Mouse (Mus musculus): ENCODE results near the gene 2610528J11Rik. TPM values are rescaled to one million over a fixed set of nuclear protein-coding genes. Genes with fewer than 3 reads are reported as not detected.
"Not testable (repeated sequence)": the region's sequence is repeated elsewhere in the genome, so short reads cannot be mapped to it uniquely, and the experiment has no call there.

The 2610528J11Rik gene
- total and polyA plus RNA-seq, 3 experiments, result not detected

DNA sequence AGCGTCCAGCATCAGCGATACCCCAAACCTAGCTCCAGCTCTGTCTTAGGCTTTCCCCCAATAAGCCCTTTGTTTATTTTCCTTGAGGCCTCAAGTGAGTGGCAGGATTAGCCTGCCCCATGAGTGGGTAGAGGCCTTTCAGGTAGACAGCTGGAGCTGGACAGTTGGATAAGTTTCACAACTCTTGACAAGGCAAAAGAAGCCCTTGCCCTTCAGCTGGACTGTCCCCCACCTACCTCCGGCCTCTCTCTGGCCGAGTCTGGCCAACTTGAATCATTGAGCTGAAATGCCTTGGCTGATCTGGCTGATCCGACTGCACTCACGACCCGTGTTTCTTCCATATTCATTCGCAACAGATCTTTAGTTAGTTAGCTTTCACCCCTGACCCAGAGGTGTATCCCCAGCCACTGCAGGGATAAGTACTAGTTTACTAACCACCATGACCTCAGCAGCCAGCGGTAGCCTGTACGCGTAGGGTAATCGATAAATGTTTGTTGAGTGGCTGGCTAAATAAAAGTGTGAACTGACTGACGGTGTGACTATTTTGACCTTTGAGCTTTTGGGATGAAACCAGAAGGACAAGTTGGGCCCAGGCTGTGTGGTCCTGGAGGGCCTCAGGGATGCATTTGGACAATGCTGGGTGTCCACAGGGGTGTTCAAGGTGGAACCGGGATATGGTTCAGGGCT lies 17.8 kb downstream of the 2610528J11Rik start:
- H3K27me3 ChIP-seq (ENCODE audit: insufficient read depth, low read length), result peaks cover 24% of the 10 kb centered on the region

GRCm38 (mm10) chr4:118547424-118548129 lies 20.8 kb downstream of the 2610528J11Rik start:
- not testable (repeated sequence) for H3K9me3 ChIP-seq (replicated peaks); H3K4me3 ChIP-seq (ENCODE audit: low read depth, low read length); ATAC-seq (ENCODE audit: extremely low read depth, insufficient number of reproducible peaks, low FRiP score, poor library complexity, severe bottlenecking); DNase-seq (ENCODE audit: low spot score); H3K4me1 ChIP-seq (ENCODE audit: insufficient read depth, low read depth, low read length); H3K36me3 ChIP-seq (replicated peaks)
- H3K27me3 ChIP-seq (ENCODE audit: insufficient read depth, low read length), result peaks cover 13% of the 10 kb centered on the region; the same call in 1 of the 2 replicates

More for the DNA sequence above, 17.8 kb downstream of the 2610528J11Rik start:
- H3K9me3 ChIP-seq (replicated peaks), result no peaks in the 10 kb centered on the region
- DNase-seq (ENCODE audit: low spot score) (no peak), ATAC-seq (ENCODE audit: extremely low read depth, insufficient number of reproducible peaks, low FRiP score, poor library complexity, severe bottlenecking) (no peak)
- H3K36me3 ChIP-seq (replicated peaks), result no peaks in the 10 kb centered on the region
- H3K4me1 ChIP-seq (ENCODE audit: insufficient read depth, low read depth, low read length), result peaks cover 6% of the 10 kb centered on the region
- no peak overlapping the region for H3K4me3 ChIP-seq (ENCODE audit: low read depth, low read length)
- TF ChIP-seq GATA2 (IDR thresholded peaks at IDR 0.05; ENCODE audit: borderline replicate concordance, low read depth, low read length) (no peak), CTCF (IDR thresholded peaks at IDR 0.05; ENCODE audit: low read depth, low read length) (no peak), POLR2AphosphoS5 (IDR thresholded peaks at IDR 0.05; ENCODE audit: insufficient replicate concordance, low read depth, low read length) (no peak), TAL1 (conservative IDR thresholded peaks at IDR 0.05; ENCODE audit: low read depth, low read length) (no peak), GATA1 (IDR thresholded peaks at IDR 0.05; ENCODE audit: borderline replicate concordance, low read length) (no peak)

DNA sequence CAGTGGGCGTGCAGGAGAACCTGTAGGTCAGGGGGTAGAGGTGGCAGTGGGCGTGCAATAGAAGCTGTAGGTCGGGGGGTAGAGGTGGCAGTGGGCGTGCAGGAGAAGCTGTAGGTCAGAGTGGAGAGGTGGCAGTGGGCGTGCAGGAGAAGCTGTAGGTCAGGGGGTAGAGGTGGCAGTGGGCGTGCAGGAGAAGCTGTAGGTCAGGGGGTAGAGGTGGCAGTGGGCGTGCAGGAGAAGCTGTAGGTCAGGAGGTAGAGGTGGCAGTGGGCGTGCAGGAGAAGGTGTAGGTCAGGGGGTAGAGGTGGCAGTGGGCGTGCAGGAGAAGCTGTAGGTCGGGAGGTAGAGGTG lies 21.3 kb downstream of the 2610528J11Rik start:
- DNase-seq (ENCODE audit: low spot score); H3K9me3 ChIP-seq (replicated peaks); H3K4me3 ChIP-seq (ENCODE audit: low read depth, low read length); H3K4me1 ChIP-seq (ENCODE audit: insufficient read depth, low read depth, low read length); H3K36me3 ChIP-seq (replicated peaks); ATAC-seq (ENCODE audit: extremely low read depth, insufficient number of reproducible peaks, low FRiP score, poor library complexity, severe bottlenecking): not testable (repeated sequence)
- H3K27me3 ChIP-seq (ENCODE audit: insufficient read depth, low read length), result peaks cover 11% of the 10 kb centered on the region; the same call in 1 of the 2 replicates

GRCm38 (mm10) chr4:118553039-118553649 lies 26.3 kb downstream of the 2610528J11Rik start:
- TF ChIP-seq POLR2AphosphoS5 (IDR thresholded peaks at IDR 0.05; ENCODE audit: insufficient replicate concordance, low read depth, low read length) (no peak), TAL1 (conservative IDR thresholded peaks at IDR 0.05; ENCODE audit: low read depth, low read length) (no peak), CTCF (IDR thresholded peaks at IDR 0.05; ENCODE audit: low read depth, low read length) (no peak), GATA2 (IDR thresholded peaks at IDR 0.05; ENCODE audit: borderline replicate concordance, low read depth, low read length) (no peak), GATA1 (IDR thresholded peaks at IDR 0.05; ENCODE audit: borderline replicate concordance, low read length) (no peak)
- H3K9me3 ChIP-seq (replicated peaks), result no peaks in the 10 kb centered on the region
- DNase-seq (ENCODE audit: low spot score) (no peak), ATAC-seq (ENCODE audit: extremely low read depth, insufficient number of reproducible peaks, low FRiP score, poor library complexity, severe bottlenecking) (no peak)
- H3K27me3 ChIP-seq (ENCODE audit: insufficient read depth, low read length), result peaks cover 3% of the 10 kb centered on the region
- no peaks in the 10 kb centered on the region for H3K36me3 ChIP-seq (replicated peaks)
- H3K4me1 ChIP-seq (ENCODE audit: insufficient read depth, low read depth, low read length), result no peaks in the 10 kb centered on the region
- no peak overlapping the region for H3K4me3 ChIP-seq (ENCODE audit: low read depth, low read length)

DNA sequence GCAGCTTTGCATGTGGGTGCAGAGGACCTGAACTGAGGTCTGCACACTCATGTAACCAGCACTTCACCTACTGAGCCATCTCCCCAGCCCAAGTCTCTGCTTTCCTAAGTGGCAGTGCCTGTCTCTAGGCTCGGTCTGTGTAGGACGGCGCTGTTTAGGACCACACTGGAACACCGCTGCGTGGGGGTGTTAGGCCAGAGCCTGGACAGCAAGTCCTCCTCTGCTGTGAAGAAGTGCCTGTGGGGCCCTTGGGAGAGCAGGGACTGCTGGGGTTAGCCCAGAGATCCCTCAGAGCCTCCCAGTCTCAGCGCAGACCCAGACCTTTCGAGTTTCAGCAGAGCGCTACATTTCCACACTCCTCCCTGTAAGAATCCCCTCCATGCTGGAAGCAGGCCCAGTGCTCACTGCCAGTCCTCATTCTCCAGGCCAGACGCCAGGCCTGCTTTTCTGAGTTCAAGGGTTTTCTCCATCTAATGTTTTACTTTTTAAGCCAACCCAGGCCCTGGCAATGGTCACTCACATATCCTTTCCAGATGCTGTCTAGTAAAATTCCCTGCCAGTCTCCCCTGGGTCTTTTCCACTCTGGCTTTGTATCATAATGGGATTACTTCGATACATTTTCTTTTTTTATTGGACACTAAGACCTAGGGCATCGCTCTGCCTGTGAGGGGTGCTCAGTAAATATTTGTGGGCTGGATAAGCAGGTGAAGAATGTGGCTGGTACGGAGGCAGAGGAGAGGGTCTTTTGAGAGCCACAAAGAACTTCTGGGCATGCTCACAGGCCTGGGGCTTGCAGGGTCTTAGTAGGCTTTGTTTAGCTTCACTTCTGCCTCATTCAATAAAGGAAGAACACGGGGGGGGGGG lies 37.5 kb downstream of the 2610528J11Rik start:
- Histone ChIP-seq H3K27me3 (ENCODE audit: insufficient read depth, low read length) (peaks cover 10% of the 10 kb centered on the region), H3K9me3 (replicated peaks) (peaks cover 7% of the 10 kb centered on the region), H3K4me3 (ENCODE audit: low read depth, low read length) (no peak overlapping the region), H3K36me3 (replicated peaks) (no peaks in the 10 kb centered on the region), H3K4me1 (ENCODE audit: insufficient read depth, low read depth, low read length) (peaks cover 12% of the 10 kb centered on the region)
- DNase-seq (ENCODE audit: low spot score) (no peak), ATAC-seq (ENCODE audit: extremely low read depth, insufficient number of reproducible peaks, low FRiP score, poor library complexity, severe bottlenecking) (no peak)
- TF ChIP-seq CTCF (IDR thresholded peaks at IDR 0.05; ENCODE audit: low read depth, low read length) (no peak), TAL1 (conservative IDR thresholded peaks at IDR 0.05; ENCODE audit: low read depth, low read length) (no peak), GATA2 (IDR thresholded peaks at IDR 0.05; ENCODE audit: borderline replicate concordance, low read depth, low read length) (no peak), POLR2AphosphoS5 (IDR thresholded peaks at IDR 0.05; ENCODE audit: insufficient replicate concordance, low read depth, low read length) (no peak), GATA1 (IDR thresholded peaks at IDR 0.05; ENCODE audit: borderline replicate concordance, low read length) (no peak)

GRCm38 (mm10) chr4:118564926-118565279 lies 38.1 kb downstream of the 2610528J11Rik start:
- Histone ChIP-seq H3K9me3 (replicated peaks) (peaks cover 13% of the 10 kb centered on the region), H3K27me3 (ENCODE audit: insufficient read depth, low read length) (peaks cover 15% of the 10 kb centered on the region)
- ATAC-seq (ENCODE audit: extremely low read depth, insufficient number of reproducible peaks, low FRiP score, poor library complexity, severe bottlenecking), result no peak

More at GRCm38 (mm10) chr4:118564926-118565279, 38.1 kb downstream of the 2610528J11Rik start:
- TF ChIP-seq CTCF (IDR thresholded peaks at IDR 0.05; ENCODE audit: low read depth, low read length), result no peak
- no peak for TF ChIP-seq TAL1 (conservative IDR thresholded peaks at IDR 0.05; ENCODE audit: low read depth, low read length)
- TF ChIP-seq POLR2AphosphoS5 (IDR thresholded peaks at IDR 0.05; ENCODE audit: insufficient replicate concordance, low read depth, low read length), result no peak
- no peak for TF ChIP-seq GATA2 (IDR thresholded peaks at IDR 0.05; ENCODE audit: borderline replicate concordance, low read depth, low read length)
- TF ChIP-seq GATA1 (IDR thresholded peaks at IDR 0.05; ENCODE audit: borderline replicate concordance, low read length), result no peak
- H3K36me3 ChIP-seq (replicated peaks), result no peaks in the 10 kb centered on the region
- H3K4me3 ChIP-seq (ENCODE audit: low read depth, low read length), result no peak overlapping the region
- DNase-seq (ENCODE audit: low spot score), result no peak
- H3K4me1 ChIP-seq (ENCODE audit: insufficient read depth, low read depth, low read length), result peaks cover 16% of the 10 kb centered on the region

All from G1E (cell line).